Mouse (Mus musculus) CD4-positive, CD25-positive, alpha-beta regulatory T cell (primary cell): ENCODE measurements around the gene Gm13279. TPM values are rescaled to one million over a fixed set of nuclear protein-coding genes. Genes with fewer than 3 reads are reported as not detected.

Source experiments
- polyA plus RNA-seq: library from polyadenylated mRNA; unstranded; fragments of 100-300 nt; shearing (Covaris generic); gene quantifications from one replicate; pipeline ENCODE4 v1.2.1, GENCODE M21; 2017

Gene Gm13279
- polyA plus RNA-seq, result not detected

GRCm38 (mm10) chr4:88797097-88797496, at the start of gene Gm13279:
Gm13279 (plus strand) TSS chr4:88797397.

GRCm38 (mm10) chr4:88754818-88755340, 42.3 kb upstream of the Gm13279 start, which contains the start of gene Gm13271:
Gm13271 (plus strand) TSS chr4:88754868.

GRCm38 (mm10) chr4:88759610-88760268, 37.5 kb upstream of the Gm13279 start, which contains the start of gene Gm13283:
Gm13283 (plus strand) TSS chr4:88760119.

GRCm38 (mm10) chr4:88773534-88773933, 23.7 kb upstream of the Gm13279 start, which contains the start of gene Gm13290:
Gm13290 (plus strand) TSS chr4:88773834.

GRCm38 (mm10) chr4:88776622-88777021, 20.6 kb upstream of the Gm13279 start, which contains the start of gene Gm13289:
Gm13289 (plus strand) TSS chr4:88776922.

GRCm38 (mm10) chr4:88779550-88779949, 17.6 kb upstream of the Gm13279 start, which contains the start of gene Gm13272:
Gm13272 (plus strand) TSS chr4:88779850.

GRCm38 (mm10) chr4:88781831-88782230, 15.4 kb upstream of the Gm13279 start, which contains the start of gene Ifnz:
Ifnz (plus strand) TSS chr4:88782131.

GRCm38 (mm10) chr4:88785409-88785808, 11.8 kb upstream of the Gm13279 start, which contains the start of gene Gm13276:
Gm13276 (plus strand) TSS chr4:88785709.

GRCm38 (mm10) chr4:88788402-88788801, 8.8 kb upstream of the Gm13279 start, which contains the start of gene Gm13277:
Gm13277 (plus strand) TSS chr4:88788632.

GRCm38 (mm10) chr4:88791250-88791649, 5.9 kb upstream of the Gm13279 start, which contains the start of gene Gm13278:
Gm13278 (plus strand) TSS chr4:88791550.

GRCm38 (mm10) chr4:88793936-88794675, 3.1 kb upstream of the Gm13279 start, which contains the start of gene Gm13275:
Gm13275 (plus strand) TSS chr4:88794487.

GRCm38 (mm10) chr4:88799365-88799764, 2.2 kb downstream of the Gm13279 start, which contains the start of gene Gm13285:
Gm13285 (plus strand) TSS chr4:88799665.

GRCm38 (mm10) chr4:88802954-88803353, 5.8 kb downstream of the Gm13279 start, which contains the start of gene Gm13287:
Gm13287 (plus strand) TSS chr4:88803254.

GRCm38 (mm10) chr4:88805231-88805630, 8.0 kb downstream of the Gm13279 start, which contains the start of gene Gm13288:
Gm13288 (plus strand) TSS chr4:88805531.

GRCm38 (mm10) chr4:88815928-88816327, 18.7 kb downstream of the Gm13279 start, which contains the start of gene Ifna7:
Ifna7 (plus strand) TSS chr4:88816228.

GRCm38 (mm10) chr4:88819659-88820058, 22.5 kb downstream of the Gm13279 start, which contains the start of gene Ifna11:
Ifna11 (plus strand) TSS chr4:88819959.

GRCm38 (mm10) chr4:88827116-88827515, 29.9 kb downstream of the Gm13279 start, which contains the start of gene Ifna6:
Ifna6 (plus strand) TSS chr4:88827416.

GRCm38 (mm10) chr4:88835225-88835624, 38.0 kb downstream of the Gm13279 start, which contains the start of gene Ifna5:
Ifna5 (plus strand) TSS chr4:88835525.

GRCm38 (mm10) chr4:88841438-88841911, 44.3 kb downstream of the Gm13279 start, which contains the start of gene Ifna4:
Ifna4 (plus strand) TSS chr4:88841861.

